ENCODE assay signal across 23 mouse cellular contexts in the genomic region with DNA sequence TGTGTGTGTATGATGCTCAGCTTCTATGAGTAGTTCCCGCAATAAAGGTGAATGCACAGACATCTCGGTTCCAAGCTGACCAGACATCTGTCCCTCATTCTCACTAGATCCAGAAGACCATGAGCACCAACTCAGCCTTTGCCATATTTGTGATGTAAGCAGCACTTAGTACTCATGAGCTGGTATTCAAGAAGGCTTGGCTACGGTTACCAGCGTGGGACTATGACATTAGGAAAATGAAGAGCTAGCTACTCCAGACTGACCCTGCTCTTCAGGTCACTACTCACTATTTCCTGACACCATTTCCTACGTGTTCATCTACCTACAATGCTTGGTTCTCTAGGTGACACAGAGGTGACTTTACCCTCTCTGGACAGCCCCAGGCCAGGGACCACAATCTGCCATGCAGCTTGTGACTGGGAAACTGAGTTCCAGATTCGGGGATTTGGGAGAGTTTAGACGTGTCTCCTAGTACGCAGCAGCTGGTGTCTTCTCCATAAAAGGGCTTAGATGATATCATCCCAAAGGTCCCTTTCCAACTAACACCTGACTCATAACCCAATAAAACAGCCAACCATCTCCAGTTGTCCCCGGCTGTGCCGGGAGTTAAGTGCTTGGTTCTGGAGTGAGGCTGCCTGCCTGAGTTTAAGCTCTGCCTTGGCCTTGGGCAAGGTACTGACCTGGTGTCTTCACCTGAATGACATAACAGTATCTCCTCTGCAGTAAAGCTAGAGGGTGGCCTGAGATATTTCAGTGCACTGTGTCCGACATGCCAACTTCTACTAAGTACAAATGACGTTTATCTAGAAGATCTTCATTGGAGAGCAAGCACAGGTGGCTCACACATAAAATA. TPM values are rescaled to one million over a fixed set of nuclear protein-coding genes. Genes with fewer than 3 reads are reported as not detected.
DNase-seq lines count a peak whose midpoint lies in the region; ATAC-seq and TF ChIP-seq lines count a peak whose summit lies in the region.
"Had no signal": no experiment of that assay in that cellular context is flagged by ENCODE, and none has a peak within 500 bp of the region (broad histone marks: within the 10 kb centered on the region; RNA-seq: fewer than 3 reads in every experiment).

No protein-coding gene starts in this region.

- intact Hi-C loops in gastrocnemius, adult 2 months (cut with DNase I): no loop called here
- intact Hi-C loops in gastrocnemius, postnatal 14 days (cut with DNase I; ENCODE audit: low total_unique reads): no loop called here

- WGBS in liver, embryonic 12.5 days (ENCODE audit: insufficient replicate concordance): 78% methylated on average over 12 of the region's 12 CpGs

- peaks cover 21% of the 10 kb centered on the region for H3K4me1 ChIP-seq in brown adipose tissue, adult 24 weeks (ENCODE audit: control insufficient read depth, insufficient read depth, insufficient read length, low read length)
- peaks cover 96% of the 10 kb centered on the region for H3K4me1 ChIP-seq in liver, embryonic 12.5 days

- peak overlapping the region; percentile 32; the same call in 1 of the 2 replicates for H3K4me3 ChIP-seq in gastrocnemius, adult 2 months
- no peak overlapping the region for H3K4me3 ChIP-seq in brown adipose tissue, adult 24 weeks (ENCODE audit: insufficient read depth, low read depth, low read length)
- H3K4me3 ChIP-seq in liver, embryonic 12.5 days: no peak overlapping the region
- H3K4me3 ChIP-seq: embryonic facial prominence, embryonic 10.5 days; embryonic facial prominence, embryonic 12.5 days; forebrain, embryonic 10.5 days; forebrain, embryonic 12.5 days had no signal

- peak overlapping the region; percentile 97 for H3K27ac ChIP-seq in gastrocnemius, adult 2 months
- H3K27ac ChIP-seq in brown adipose tissue, adult 24 weeks (replicated peaks; ENCODE audit: low read depth, low read length): peak overlapping the region; percentile 92
- H3K27ac ChIP-seq in liver, embryonic 12.5 days: no peak overlapping the region
- H3K27ac ChIP-seq: embryonic facial prominence, embryonic 10.5 days; embryonic facial prominence, embryonic 12.5 days; forebrain, embryonic 10.5 days; forebrain, embryonic 12.5 days had no signal

- H3K27me3 ChIP-seq in liver, embryonic 12.5 days (replicated peaks): no peaks in the 10 kb centered on the region
- H3K27me3 ChIP-seq: embryonic facial prominence, embryonic 12.5 days; forebrain, embryonic 12.5 days; Patski had no signal

- peaks cover 3% of the 10 kb centered on the region; the same call in 1 of the 2 replicates for H3K36me3 ChIP-seq in liver, embryonic 12.5 days
- H3K36me3 ChIP-seq: embryonic facial prominence, embryonic 12.5 days; forebrain, embryonic 12.5 days had no signal

- no peak for TF ChIP-seq CTCF in gastrocnemius, adult 2 months (IDR thresholded peaks at IDR 0.05)

- no peak overlapping the region for H3K9ac ChIP-seq in liver, embryonic 12.5 days
- H3K9ac ChIP-seq: embryonic facial prominence, embryonic 12.5 days; forebrain, embryonic 12.5 days had no signal

- ATAC-seq in liver, embryonic 12.5 days: no peak
- ATAC-seq: activated CD4-positive, CD25-positive, alpha-beta regulatory T cell, adult 4 months; forebrain, embryonic 14.5 days; forebrain, embryonic 16.5 days; Patski had no signal

- DNase-seq in gastrocnemius, adult 2 months: peak; percentile 53
- no peak for DNase-seq in gastrocnemius, postnatal 14 days
- DNase-seq in fat pad, adult 2 months (ENCODE audit: extremely low read depth, low read depth, low spot score): peak; percentile 93
- DNase-seq in skeletal muscle tissue, adult 2 months (ENCODE audit: low read depth, low spot score): peak; percentile 85
- no peak for DNase-seq in MN1 (ENCODE audit: low spot score)
- no peak for DNase-seq in cerebellum, postnatal 36 days
- DNase-seq: adrenal gland, postnatal 10 days; adrenal gland, postnatal 25 days; cerebellum, adult 11 months; cerebellum, adult 18-20 months; cerebellum, adult 8-10 months; cerebellum, adult 9-11 months; cerebellum, postnatal 14 days had no signal

- H3K9me3 ChIP-seq in liver, embryonic 12.5 days (replicated peaks): no peaks in the 10 kb centered on the region
- H3K9me3 ChIP-seq: embryonic facial prominence, embryonic 10.5 days; embryonic facial prominence, embryonic 12.5 days; forebrain, embryonic 10.5 days; forebrain, embryonic 12.5 days had no signal

- H3K4me2 ChIP-seq in liver, embryonic 12.5 days: no peak overlapping the region
- H3K4me2 ChIP-seq: embryonic facial prominence, embryonic 12.5 days; forebrain, embryonic 12.5 days had no signal

RNA-seq across cellular contexts. Expression of a gene that starts 6.3 kb away (rescaled TPM):
- total RNA-seq in gastrocnemius, adult 2 months (2021): 100 to 1,000 TPM; 243 to 313 TPM
- total RNA-seq in gastrocnemius, postnatal 14 days (2021): 100 to 1,000 TPM in 1 of 2 experiments, 10 to 100 TPM in 1; 88.2 to 125 TPM
- polyA plus RNA-seq in brown adipose tissue, adult 24 weeks (2012; ENCODE audit: insufficient read depth, insufficient read length, missing spikeins): 216 and 558 TPM in 2 replicates
- polyA plus RNA-seq in liver, embryonic 12.5 days (2016; fragmentation: Nextera tagmentation; extraction: Ambion mirVana): 10.1 and 11.1 TPM in 2 replicates

Comparison
In these comparisons a context has a peak if more than half of its experiments do, and no peak if none do; other contexts are left out.
1. DNase-seq: peak in gastrocnemius, adult 2 months (single experiment), fat pad, adult 2 months (single experiment) and skeletal muscle tissue, adult 2 months (single experiment); none in gastrocnemius, postnatal 14 days (single experiment), MN1 (single experiment) and cerebellum, postnatal 36 days (0 of 2).